Mouse (Mus musculus): ENCODE data around the gene Hykk.

GRCm38 (mm10) chr9:54982401-54982800, 65.3 kb downstream of the Hykk start:
- no peak for TF ChIP-seq POLR2A (IDR thresholded peaks at IDR 0.05; ENCODE audit: low read depth, low read length)
- TF ChIP-seq CTCF (IDR thresholded peaks at IDR 0.05; ENCODE audit: extremely low read depth, insufficient read depth, insufficient read length, insufficient replicate concordance), result no peak
